Mouse (Mus musculus) heart, adult 8-10 months (tissue): Measurements from ENCODE around the gene Rheb. TPM values are rescaled to one million over a fixed set of nuclear protein-coding genes. Genes with fewer than 3 reads are reported as not detected.
A peak's percentile ranks its signal among the peaks of the same experiment; 100 is the strongest.
"Not testable (repeated sequence)": the region's sequence is repeated elsewhere in the genome, so short reads cannot be mapped to it uniquely, and the experiment has no call there.

Source experiments
- DNase-seq: peaks from one replicate; pipeline ENCODE4 v3.0.0; 2022; ENCODE audit warnings: low spot score
- total RNA-seq, 4 experiments: library from RNA; stranded (reverse); gene quantifications; 2 replicates each; pipeline ENCODE4 v1.2.4; 2022

Gene Rheb
- total RNA-seq: 10 to 100 TPM; 76.2 to 78.6 (median 77.5) TPM

DNA sequence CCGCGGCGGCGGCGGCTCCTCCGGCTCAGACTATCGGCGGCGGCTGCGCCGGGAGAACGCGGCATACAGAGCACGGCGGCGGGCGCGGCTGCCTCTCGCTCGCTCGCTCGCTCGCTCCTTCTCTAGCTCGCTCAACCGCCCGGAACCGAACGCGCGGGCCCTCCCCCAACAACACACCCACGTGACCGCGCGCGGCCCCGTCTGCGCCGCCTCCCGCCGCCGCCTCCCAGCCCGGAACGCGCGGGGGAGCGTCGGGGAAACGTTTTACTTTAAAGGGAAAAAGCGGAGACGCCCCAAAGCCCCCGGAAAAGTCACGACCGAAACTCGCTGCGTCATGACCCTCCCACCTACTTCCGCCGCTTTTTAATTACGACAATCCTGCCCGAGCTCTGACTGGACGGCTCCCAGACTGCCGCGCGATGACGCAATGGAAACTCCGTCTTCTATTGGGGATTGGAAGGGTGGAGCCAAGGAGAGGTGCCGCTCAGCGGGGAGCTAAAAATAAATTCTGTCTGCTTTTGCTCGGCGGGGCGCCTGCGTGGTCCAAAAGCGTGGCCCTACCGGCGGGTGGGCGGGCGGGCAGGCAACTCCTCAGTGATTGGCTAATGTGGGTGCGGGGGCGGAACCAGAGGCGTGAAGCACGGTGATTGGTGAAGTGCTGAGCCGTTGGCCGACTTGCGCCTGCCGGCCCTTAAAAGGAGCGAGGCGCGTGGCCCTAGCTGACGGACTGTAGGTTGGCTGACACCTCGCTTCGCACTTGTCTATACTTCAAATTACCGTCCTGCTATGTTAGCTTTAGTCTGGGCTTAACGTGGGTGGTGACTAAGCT, at the start of gene Rheb:
Gene Rheb (minus strand): TSS at position 351 of the 829 bp plus-strand sequence.
- peak; percentile 99 for DNase-seq

DNA sequence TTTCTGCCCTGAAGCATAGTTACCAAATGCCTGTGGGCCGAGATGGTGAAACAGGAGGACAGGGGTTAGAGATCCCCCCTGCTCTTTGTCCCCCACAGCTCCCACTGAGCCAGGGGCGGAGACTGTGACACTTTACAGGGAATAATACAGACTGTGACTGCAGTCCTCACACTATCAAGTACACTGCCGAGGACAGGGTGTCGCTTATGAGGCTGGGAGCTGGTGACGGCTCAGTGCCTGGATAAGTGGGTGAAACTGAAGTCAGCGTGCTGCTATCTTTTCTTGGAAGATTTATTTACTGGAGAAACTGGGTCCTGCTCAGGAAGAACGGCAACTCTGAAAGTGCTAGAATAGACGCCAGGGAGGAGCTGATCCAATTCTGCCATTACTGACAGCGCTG, 47.4 kb upstream of the Rheb start:
- DNase-seq: no peak

DNA sequence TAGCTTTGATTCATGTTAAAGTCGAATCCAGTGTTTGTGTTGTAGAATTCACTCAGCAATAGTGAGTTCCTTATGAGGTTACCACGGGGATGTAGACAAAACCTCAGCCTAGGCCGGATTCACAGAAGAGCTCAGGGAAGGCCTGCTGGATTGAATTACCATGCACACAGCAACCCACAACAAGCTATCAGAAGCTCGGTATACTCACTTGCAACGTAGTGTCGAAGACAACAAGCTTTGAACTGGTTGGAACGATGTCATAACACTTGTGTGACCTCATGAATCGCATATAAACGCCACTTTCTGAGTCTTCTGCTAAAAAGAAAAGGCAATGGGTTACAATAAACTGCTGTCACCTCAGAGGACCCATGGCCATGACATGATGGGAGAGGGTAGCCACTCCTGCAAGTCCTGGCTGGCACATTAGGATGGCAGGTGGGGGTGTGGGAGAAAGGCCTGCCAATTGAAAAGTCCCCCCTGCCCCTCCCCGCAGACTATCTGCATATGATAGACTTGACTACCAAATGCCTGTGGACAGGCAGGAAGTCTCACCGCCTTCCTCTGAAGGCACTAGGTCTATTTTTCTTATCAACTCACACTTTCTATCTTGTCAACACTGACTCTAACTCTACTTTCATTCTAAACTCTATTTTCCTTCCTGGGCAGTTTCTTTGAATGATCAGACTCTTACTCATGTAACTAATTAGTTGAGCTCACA, 46.6 kb upstream of the Rheb start:
- no peak for DNase-seq

- no peak for DNase-seq
These were observed 44.8 kb upstream of the Rheb start for GRCm38 (mm10) chr5:24887271-24887670.

GRCm38 (mm10) chr5:24878713-24879112, 36.3 kb upstream of the Rheb start:
- no peak for DNase-seq

DNA sequence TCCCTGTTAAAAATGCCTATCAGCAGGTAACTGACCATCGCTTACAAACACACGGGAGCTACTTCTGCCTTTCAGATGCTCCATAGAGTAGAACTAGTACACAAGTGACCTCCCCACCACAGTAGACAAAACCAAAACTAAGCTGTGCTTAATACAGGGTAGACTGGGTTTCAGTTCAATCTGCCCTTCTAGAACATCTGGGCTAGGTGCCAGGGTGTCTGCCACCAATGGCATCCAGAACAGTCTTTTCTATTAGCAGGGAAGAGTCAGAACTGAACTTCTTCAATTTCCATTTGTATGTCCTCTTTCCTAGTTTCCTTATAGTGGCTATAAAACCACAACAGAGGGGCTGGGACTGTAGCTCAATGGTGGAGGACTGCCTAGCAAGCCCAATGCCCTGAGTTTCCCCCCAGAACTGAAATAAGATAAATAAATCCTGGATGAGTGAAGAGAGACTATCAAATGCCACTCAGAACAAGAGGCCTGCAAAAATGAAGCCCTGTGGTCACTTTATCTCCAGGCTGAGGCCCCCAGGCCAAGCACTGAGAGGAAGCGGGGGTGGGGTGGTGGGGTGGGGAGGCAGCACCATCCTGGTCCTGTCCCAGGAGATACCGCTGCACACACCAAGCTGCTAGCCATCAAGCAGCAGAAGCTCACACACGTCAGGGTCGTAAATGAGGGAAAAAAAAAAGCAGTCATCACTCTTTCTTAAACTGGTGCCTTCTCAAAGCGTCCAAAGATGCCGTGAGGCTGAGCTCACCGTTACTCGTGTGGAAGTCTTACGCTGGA, 35.6 kb upstream of the Rheb start:
- DNase-seq: no peak

- no peak for DNase-seq
These were observed 34.2 kb upstream of the Rheb start for GRCm38 (mm10) chr5:24876653-24877052.

DNA sequence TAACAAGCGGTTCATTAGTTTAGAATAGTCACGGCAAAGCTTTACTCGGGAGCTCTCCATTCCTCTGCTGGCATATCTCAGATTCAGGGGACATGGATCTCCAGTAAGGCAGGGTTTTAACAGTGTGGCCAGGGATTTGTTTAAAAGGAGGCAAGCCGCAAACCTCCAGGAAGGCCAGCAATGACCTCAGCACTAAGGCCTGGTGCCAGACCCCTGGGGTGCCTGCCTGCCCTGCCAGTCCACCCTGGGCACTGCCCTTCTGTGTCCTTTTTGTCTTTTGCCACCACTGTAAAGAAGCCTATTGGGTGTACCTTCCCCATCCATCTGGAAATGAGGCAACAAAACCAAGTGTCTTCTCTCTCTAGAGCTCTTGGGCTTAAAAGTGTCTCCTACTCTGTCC, 31.7 kb upstream of the Rheb start:
- DNase-seq: no peak

DNA sequence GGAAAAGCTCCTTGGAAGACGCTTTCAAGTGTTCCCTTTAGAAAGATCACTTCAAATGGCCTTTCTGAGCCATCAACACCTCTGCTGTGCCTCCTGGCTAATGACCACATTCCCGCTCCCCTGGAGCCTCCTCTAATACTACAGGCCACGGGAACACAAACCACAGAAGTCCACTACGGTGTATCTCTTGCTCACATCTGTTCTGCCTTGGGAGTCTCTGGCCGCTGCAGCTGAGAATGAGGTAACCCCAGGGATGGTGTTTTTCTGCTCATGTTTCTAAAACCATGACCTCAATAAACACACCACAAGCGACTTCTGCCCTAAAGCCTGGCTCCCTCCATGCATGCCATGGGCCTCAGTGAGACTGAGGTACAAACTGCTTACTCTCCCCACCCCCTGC, 30.8 kb upstream of the Rheb start:
- DNase-seq: no peak

- DNase-seq: no peak
These were observed 28.9 kb upstream of the Rheb start for GRCm38 (mm10) chr5:24871276-24871675.

DNA sequence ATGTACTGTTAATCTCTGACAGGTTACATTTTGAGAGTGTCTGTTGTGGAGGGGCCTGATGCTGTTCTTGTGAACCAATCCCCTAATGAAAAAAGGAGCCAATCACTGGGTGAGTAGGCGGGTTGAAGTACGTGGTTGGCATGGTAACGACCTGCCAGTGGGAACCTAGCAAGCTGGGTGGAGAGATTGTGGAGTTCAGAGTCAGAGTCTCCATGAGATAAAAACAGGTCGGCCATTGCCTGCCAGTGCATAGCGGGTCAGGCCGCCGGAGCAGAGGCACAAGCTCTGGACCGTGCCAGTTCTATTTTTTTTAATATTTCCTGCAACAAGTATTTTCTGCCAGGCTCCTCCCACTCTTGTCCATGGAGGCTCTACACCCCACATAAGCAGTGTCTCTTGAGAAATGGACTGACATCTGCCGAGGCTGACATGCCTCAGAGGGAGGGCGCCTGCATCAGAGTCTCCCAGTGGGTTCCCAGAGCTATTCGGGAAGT, 27.4 kb upstream of the Rheb start:
- DNase-seq: no peak

DNA sequence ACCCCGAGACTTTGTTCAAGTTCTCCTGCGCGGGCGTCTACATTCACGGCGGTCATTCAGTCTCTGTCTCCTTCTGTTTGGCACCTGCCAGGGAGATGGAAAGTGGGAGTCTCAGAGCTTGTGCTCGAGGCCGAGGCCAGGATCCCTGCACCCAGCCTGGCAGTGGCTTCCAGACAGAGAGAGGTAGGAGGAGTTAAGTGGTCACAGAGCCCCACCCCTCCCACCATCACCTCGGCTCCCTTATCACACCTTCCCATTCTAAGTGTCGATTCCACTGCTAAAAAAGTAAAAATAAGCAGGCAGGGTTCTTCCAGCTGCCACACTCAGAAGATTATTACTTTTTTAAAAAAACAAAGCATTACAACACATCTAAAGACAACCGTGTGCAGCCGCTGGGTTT, 21.4 kb upstream of the Rheb start:
- no peak for DNase-seq

GRCm38 (mm10) chr5:24861449-24861930, 19.1 kb upstream of the Rheb start:
- no peak for DNase-seq

DNA sequence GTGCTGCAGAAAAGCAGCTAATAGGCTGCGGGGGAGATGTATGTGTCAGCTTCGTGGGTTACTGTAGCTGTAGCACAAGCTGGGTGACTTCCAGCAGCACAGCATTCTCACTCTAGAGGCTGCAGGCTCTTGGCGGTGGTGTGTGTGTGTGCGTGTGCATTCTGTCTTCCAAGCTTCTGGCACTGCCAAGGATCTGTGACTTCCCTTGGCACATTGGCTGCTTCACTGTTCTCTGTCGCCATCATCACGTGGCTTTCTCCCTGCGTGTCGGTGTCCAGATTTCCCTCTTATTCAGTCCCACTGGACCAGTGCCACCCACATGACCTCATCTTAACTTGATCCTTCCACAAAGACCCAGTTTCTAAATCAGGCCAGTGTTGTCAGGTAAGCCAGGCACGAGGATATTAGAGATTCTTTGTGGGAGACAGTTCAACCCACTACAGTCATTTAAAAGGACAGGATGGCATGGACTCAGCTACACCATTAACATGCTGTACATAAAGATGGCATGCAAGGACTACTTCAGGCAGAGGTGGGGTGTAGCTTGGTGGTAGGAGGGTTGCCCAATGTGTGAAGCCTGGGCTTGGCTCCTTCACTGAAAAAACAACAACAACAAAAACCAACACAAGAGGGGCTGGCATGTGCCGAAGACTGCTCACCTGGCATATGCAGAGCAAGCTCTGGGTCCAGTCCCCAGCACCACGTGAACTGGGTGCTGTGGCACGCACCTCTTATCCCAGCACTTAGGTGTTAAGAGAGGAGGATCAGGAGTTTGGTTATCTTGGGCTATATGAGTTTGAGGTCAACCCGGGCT, 18.4 kb upstream of the Rheb start:
- DNase-seq: peak; percentile 49

GRCm38 (mm10) chr5:24859771-24860540, 17.5 kb upstream of the Rheb start:
- DNase-seq: no peak

GRCm38 (mm10) chr5:24854827-24855600, 12.6 kb upstream of the Rheb start:
- DNase-seq: no peak

- no peak for DNase-seq
These were observed 11.8 kb upstream of the Rheb start for GRCm38 (mm10) chr5:24854256-24854655.

DNA sequence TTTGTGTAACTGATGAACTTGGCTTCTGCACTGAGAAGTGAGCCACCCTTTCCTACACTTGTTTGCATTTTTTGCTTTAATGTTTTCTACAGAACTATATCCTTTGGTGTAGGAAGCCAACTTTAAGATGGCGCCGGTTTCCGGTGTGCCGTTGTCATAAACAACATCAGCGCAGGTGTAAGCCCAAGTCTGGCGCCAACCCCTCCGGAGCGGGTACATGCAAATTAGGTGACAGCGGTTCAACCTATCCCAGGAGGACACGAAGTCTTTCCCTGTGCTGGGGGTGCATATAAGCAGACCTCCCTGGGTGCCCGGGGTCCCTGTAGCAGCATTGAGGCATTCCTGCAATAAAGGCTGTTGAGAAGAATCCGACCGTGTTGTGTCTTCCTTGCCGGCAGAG, 5.8 kb upstream of the Rheb start:
- DNase-seq: not testable (repeated sequence)

DNA sequence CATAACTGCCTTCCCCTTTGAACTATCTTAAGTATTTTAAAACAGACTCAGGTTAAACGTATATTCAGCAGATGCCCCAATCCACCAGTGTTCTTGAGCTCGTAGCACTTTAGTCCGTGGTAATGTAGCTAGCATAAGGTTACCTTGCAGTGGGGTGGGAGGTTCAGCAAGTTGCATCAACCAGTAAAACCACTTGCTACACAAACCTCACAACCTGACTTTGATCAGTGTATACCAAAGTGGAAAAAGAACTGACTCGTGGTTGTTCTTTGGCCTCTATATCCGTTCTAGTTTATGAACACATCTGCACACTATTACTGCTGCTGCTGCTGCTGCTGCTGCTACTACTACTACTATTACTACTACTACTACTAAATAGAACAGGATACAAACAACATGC, 1.4 kb upstream of the Rheb start:
- no peak for DNase-seq

DNA sequence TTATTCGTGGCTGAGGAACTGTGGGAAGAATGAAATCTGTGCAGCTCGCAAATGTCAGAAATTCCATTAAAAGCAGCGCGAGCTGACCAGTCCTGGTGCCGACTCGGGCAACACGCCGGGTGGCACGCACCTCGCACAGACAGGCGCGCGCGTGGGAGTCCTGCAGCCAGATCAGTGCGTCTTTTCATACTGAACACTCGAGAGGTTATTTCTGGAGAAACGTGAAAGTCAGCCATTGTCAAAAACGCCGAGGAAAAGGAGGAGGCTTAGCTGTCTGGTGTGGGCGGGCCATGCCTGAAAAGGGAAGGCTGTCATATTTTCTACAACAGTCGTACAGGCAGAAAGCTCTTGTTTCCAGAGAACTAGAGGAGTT, 665 bp upstream of the Rheb start:
- DNase-seq: no peak
